Mouse (Mus musculus): ENCODE data around the gene H2-Oa.

DNA sequence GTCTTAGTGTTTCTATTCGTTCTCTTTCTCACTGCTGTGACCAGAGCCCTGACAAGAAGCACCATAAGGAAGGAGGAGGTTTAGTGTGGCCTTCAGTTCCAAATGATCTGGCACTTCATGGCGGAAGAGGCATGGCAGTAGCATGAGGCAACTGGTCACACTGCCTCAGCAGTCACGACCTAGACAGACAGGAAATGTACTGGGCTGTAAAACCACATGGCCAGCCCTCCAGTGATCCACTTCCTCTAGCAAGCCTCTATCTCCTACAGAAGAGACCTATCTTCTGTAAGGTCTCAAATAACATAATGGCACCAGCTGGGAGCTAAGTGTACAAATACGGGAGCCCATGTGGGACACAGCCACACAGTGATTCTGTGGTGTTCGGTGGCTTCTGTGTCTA is 20.0 kb upstream of the H2-Oa start:
- TF ChIP-seq CTCF (IDR thresholded peaks at IDR 0.05; ENCODE audit: borderline replicate concordance, insufficient read depth, low read length) (no peak), POLR2A (IDR thresholded peaks at IDR 0.05; ENCODE audit: low read depth, low read length) (no peak)
